Mouse (Mus musculus) C2C12 (cell line): Measurements from ENCODE around the gene Pkig. TPM values are rescaled to one million over a fixed set of nuclear protein-coding genes. Genes with fewer than 3 reads are reported as not detected.

Source experiments
- H3K27me3 ChIP-seq: one replicate; pipeline ENCODE4 v1.6.1; 2011; ENCODE audit not compliant: control insufficient read depth, insufficient read depth, insufficient read length
- H3K36me3 ChIP-seq: one replicate; pipeline ENCODE4 v1.6.1; 2011; ENCODE audit not compliant: control insufficient read depth, insufficient read depth
- H3K4me3 ChIP-seq: one replicate; pipeline ENCODE4 v1.5.1; 2011; ENCODE audit warnings: mild to moderate bottlenecking, control low read depth; ENCODE audit not compliant: poor library complexity, insufficient read depth, severe bottlenecking
- H3K79me2 ChIP-seq: one replicate; pipeline ENCODE4 v1.6.1; 2011; ENCODE audit not compliant: control insufficient read depth, insufficient read depth
- H3K79me3 ChIP-seq: one replicate; pipeline ENCODE4 v1.6.1; 2011; ENCODE audit warnings: low read depth, control low read depth
- H3ac ChIP-seq: one replicate; pipeline ENCODE3; 2011; ENCODE audit warnings: low read depth; ENCODE audit not compliant: control insufficient read depth, insufficient read length
- CEBPB ChIP-seq: IDR thresholded peaks from one replicate; pipeline ENCODE4 v1.6.1; 2011; ENCODE audit warnings: low read depth, mild to moderate bottlenecking, control low read depth, moderate library complexity
- CTCF ChIP-seq: IDR thresholded peaks from one replicate; pipeline ENCODE4 v1.5.1; 2011; ENCODE audit not compliant: control insufficient read depth, insufficient read depth, insufficient read length
- FOSL1 ChIP-seq: IDR thresholded peaks from one replicate; pipeline ENCODE4 v1.8.0; 2011; ENCODE audit warnings: mild to moderate bottlenecking, low read length; ENCODE audit not compliant: poor library complexity, insufficient read depth, severe bottlenecking
- MAX ChIP-seq: IDR thresholded peaks from one replicate; pipeline ENCODE4 v1.6.1; 2011; ENCODE audit warnings: mild to moderate bottlenecking, control low read depth
- MYOD1 ChIP-seq: IDR thresholded peaks from one replicate; pipeline ENCODE4 v1.6.1; 2011; ENCODE audit warnings: low read depth; ENCODE audit not compliant: control insufficient read depth, insufficient read length
- MYOG ChIP-seq: IDR thresholded peaks from one replicate; pipeline ENCODE4 v1.6.1; 2011; ENCODE audit not compliant: control insufficient read depth, insufficient read length; ENCODE audit errors: extremely low read depth
- USF1 ChIP-seq: IDR thresholded peaks from one replicate; pipeline ENCODE4 v1.6.1; 2011; ENCODE audit warnings: low read depth, mild to moderate bottlenecking, control low read depth, moderate library complexity
- long read RNA-seq, 2 experiments: library from polyadenylated mRNA; unstranded; transcript quantifications; one replicate each; pipeline ENCODE4 v2.0.0; 2019 to 2020
- polyA plus RNA-seq: library from polyadenylated mRNA; unstranded; fragments of >200 nt; fragmentation: generic; extraction: Trizol; gene quantifications from one replicate; pipeline ENCODE4 v1.2.1, GENCODE M21; 2012; ENCODE audit warnings: missing spikeins

Gene Pkig
- polyA plus RNA-seq, result 254 TPM
- long read RNA-seq, experiment 1, transcript Pkig-201 (4 exons, 1,036 nt), result minor isoform, 64 of 244 reads
- long read RNA-seq, experiment 1, transcript Pkig-203 (4 exons, 1,059 nt), result major isoform, 73 of 244 reads
- long read RNA-seq, experiment 1, transcript Pkig-209 (3 exons, 983 nt), result minor isoform, 15 of 244 reads
- long read RNA-seq, experiment 1, transcript Pkig-202 (5 exons, 640 nt), result minor isoform, 10 of 244 reads
- long read RNA-seq, experiment 1, partial matches to known transcripts, result 44 of 244 reads
- long read RNA-seq, experiment 1, other reads (novel, unspliced or antisense), result 27 of 244 reads
- long read RNA-seq, experiment 2, transcript Pkig-203 (4 exons, 1,059 nt), result minor isoform, 6 of 33 reads
- long read RNA-seq, experiment 2, transcript Pkig-201 (4 exons, 1,036 nt), result major isoform, 17 of 33 reads
- long read RNA-seq, experiment 2, partial matches to known transcripts, result 0 of 33 reads
- long read RNA-seq, experiment 2, other reads (novel, unspliced or antisense), result 5 of 33 reads

GRCm38 (mm10) chr2:163657975-163658886 is at the start of gene Pkig:
Gene Pkig, plus strand, starts transcription at chr2:163658386.
- H3K27me3 ChIP-seq, result no peaks in the 10 kb centered on the region
- H3ac ChIP-seq, result peak within 1 kb of the TSS; percentile 72
- peaks cover 19% of the 10 kb centered on the region for H3K79me3 ChIP-seq
- no peak for TF ChIP-seq MAX
- peak; percentile 39 for TF ChIP-seq CTCF
- peaks cover 48% of the 10 kb centered on the region for H3K79me2 ChIP-seq
- H3K36me3 ChIP-seq, result no peaks in the 10 kb centered on the region
- H3K4me3 ChIP-seq, result peak within 1 kb of the TSS; percentile 84

GRCm38 (mm10) chr2:163609281-163609975 is 48.8 kb upstream of the Pkig start:
- peaks cover 8% of the 10 kb centered on the region for H3K79me2 ChIP-seq
- no peak overlapping the region for H3ac ChIP-seq
- TF ChIP-seq USF1 (no peak), CTCF (no peak), MAX (no peak), MYOD1 (no peak), FOSL1 (no peak)
- H3K27me3 ChIP-seq, result no peaks in the 10 kb centered on the region
- H3K36me3 ChIP-seq, result peaks cover 46% of the 10 kb centered on the region
- no peaks in the 10 kb centered on the region for H3K79me3 ChIP-seq
- no peak overlapping the region for H3K4me3 ChIP-seq

- H3K36me3 ChIP-seq, result peaks cover 58% of the 10 kb centered on the region
- no peak for TF ChIP-seq MYOD1
Observed at GRCm38 (mm10) chr2:163611176-163611575, 47.0 kb upstream of the Pkig start.

GRCm38 (mm10) chr2:163613206-163613605 is 45.0 kb upstream of the Pkig start:
- H3K79me2 ChIP-seq, result no peaks in the 10 kb centered on the region
- H3ac ChIP-seq, result no peak overlapping the region

More at GRCm38 (mm10) chr2:163611176-163611575, 47.0 kb upstream of the Pkig start:
- no peaks in the 10 kb centered on the region for H3K27me3 ChIP-seq
- no peak overlapping the region for H3ac ChIP-seq
- H3K4me3 ChIP-seq, result no peak overlapping the region
- H3K79me3 ChIP-seq, result no peaks in the 10 kb centered on the region
- no peaks in the 10 kb centered on the region for H3K79me2 ChIP-seq

GRCm38 (mm10) chr2:163613990-163614389 is 44.2 kb upstream of the Pkig start:
- H3ac ChIP-seq, result no peak overlapping the region
- peaks cover 63% of the 10 kb centered on the region for H3K36me3 ChIP-seq
- H3K27me3 ChIP-seq, result no peaks in the 10 kb centered on the region
- H3K4me3 ChIP-seq, result no peak overlapping the region
- no peaks in the 10 kb centered on the region for H3K79me2 ChIP-seq
- TF ChIP-seq CEBPB (no peak), USF1 (no peak), CTCF (no peak), MYOD1 (no peak), FOSL1 (no peak), MYOG (no peak), MAX (no peak)
- no peaks in the 10 kb centered on the region for H3K79me3 ChIP-seq

More at GRCm38 (mm10) chr2:163613206-163613605, 45.0 kb upstream of the Pkig start:
- no peaks in the 10 kb centered on the region for H3K27me3 ChIP-seq
- H3K4me3 ChIP-seq, result no peak overlapping the region
- TF ChIP-seq MYOG (no peak), MYOD1 (no peak), CEBPB (no peak), USF1 (no peak), FOSL1 (no peak), CTCF (no peak), MAX (no peak)
- H3K36me3 ChIP-seq, result peaks cover 55% of the 10 kb centered on the region
- H3K79me3 ChIP-seq, result no peaks in the 10 kb centered on the region
